ENCODE assay signal across 20 mouse cellular contexts in genomic region chr17:58002845-58003244, GRCm38 (mm10).
"Had no signal": no experiment of that assay in that cellular context is flagged by ENCODE, and none has a peak within 500 bp of the region (broad histone marks: within the 10 kb centered on the region; RNA-seq: fewer than 3 reads in every experiment).

No protein-coding gene starts in this region.

- ATAC-seq: liver, postnatal 0 days; lung, postnatal 0 days had no signal

- H3K4me1 ChIP-seq: liver, embryonic 13.5 days; liver, embryonic 15.5 days; lung, embryonic 15.5 days; megakaryocyte, embryonic 14.5 days; neural tube, embryonic 13.5 days; neural tube, embryonic 15.5 days had no signal

- H3K9me3 ChIP-seq: liver, embryonic 13.5 days; liver, embryonic 15.5 days; lung, embryonic 15.5 days; neural tube, embryonic 13.5 days; neural tube, embryonic 15.5 days had no signal

- H3K4me2 ChIP-seq: liver, embryonic 13.5 days; liver, embryonic 15.5 days; lung, embryonic 15.5 days; neural tube, embryonic 13.5 days; neural tube, embryonic 15.5 days had no signal

- H3K36me3 ChIP-seq: liver, embryonic 13.5 days; liver, embryonic 15.5 days; lung, embryonic 15.5 days; neural tube, embryonic 13.5 days; neural tube, embryonic 15.5 days had no signal

- H3K27me3 ChIP-seq: liver, embryonic 13.5 days; liver, embryonic 15.5 days; lung, embryonic 15.5 days; megakaryocyte, embryonic 14.5 days; neural tube, embryonic 13.5 days; neural tube, embryonic 15.5 days had no signal

- H3K27ac ChIP-seq: liver, embryonic 13.5 days; liver, embryonic 15.5 days; lung, embryonic 15.5 days; macrophage; neural tube, embryonic 13.5 days; neural tube, embryonic 15.5 days had no signal

- H3K9ac ChIP-seq: liver, embryonic 13.5 days; liver, embryonic 15.5 days; liver, postnatal 0 days; lung, embryonic 15.5 days; neural tube, embryonic 13.5 days; neural tube, embryonic 15.5 days had no signal

- DNase-seq: liver, embryonic 13.5 days; liver, postnatal 0 days; lung, adult 2 months; lung, postnatal 14 days; lung, postnatal 36 days; right cerebral cortex, adult 18-20 months; right cerebral cortex, postnatal 25 days; right cerebral cortex, postnatal 4 days; spleen, adult 18-20 months; thymus, adult 18-20 months; thymus, postnatal 14 days; thymus, postnatal 36 days had no signal

- H3K4me3 ChIP-seq: liver, embryonic 13.5 days; liver, embryonic 15.5 days; lung, embryonic 15.5 days; megakaryocyte, embryonic 14.5 days; myocyte; neural tube, embryonic 13.5 days; neural tube, embryonic 15.5 days had no signal
